Mouse (Mus musculus): ENCODE data around the gene Pglyrp2. TPM values are rescaled to one million over a fixed set of nuclear protein-coding genes. Genes with fewer than 3 reads are reported as not detected.

Pglyrp2 gene
- total RNA-seq, 4 experiments from 2014 or later: not detected

- DNase-seq (ENCODE audit: low spot score in 2 of 2): no peak
Measured at GRCm38 (mm10) chr17:32402779-32403157, 21.2 kb downstream of the Pglyrp2 start.

DNA sequence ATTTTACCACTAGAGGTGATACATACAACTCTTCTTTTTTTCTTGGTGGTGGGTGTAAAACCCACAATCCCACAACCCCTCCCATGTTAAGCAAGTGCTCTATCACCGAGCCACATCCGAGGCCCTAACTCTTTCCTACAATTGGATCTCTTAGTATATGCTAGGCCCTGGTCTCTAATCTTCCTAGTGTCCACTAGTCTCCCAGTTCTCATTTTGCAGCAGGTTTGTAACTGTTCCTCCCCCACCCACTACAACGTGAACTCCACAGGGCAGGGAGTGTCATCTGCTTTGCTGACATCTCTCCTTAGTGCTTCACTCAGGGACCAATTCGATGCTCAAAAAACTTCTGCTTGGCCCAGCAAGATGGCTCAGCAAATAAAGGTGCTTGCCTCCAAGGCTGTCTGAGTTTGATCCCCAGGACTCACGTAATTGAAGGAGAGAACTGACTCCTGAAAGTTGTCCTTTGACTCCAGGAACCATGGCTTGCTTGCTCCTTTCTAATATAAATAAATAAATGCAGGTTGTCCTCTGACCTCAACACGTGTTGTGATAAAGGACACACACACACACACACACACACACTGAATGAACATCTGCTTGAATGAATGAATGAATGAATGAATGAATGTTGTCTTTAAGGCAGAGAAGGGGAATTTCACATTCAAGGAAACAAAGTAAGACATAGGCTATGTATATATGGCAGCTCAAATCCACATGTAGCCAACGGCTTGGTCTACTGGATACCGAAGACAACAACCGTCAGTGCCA lies 21.8 kb downstream of the Pglyrp2 start:
- no peak for DNase-seq (ENCODE audit: low spot score in 2 of 2)

DNA sequence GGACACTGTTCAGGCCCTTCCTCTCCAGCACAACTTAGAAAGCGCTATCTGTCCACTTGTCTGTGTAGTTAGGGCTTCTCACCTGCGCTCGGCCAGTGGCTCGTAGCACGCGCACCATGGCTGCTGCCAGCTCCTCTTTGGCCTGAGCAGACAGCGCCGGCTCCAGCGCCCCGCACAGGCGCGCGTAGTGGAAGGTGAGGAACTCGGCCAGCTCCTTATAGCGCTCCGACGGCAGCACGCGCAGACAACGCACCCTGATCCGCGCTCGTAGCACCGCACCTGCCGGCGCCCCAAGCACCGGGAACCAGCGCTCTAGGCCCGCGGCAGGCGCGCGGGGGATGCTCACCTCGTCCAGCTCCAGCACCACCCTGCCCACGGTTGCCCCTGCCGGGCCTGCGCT lies 27.7 kb downstream of the Pglyrp2 start:
- no peak for DNase-seq (ENCODE audit: low spot score in 2 of 2)

DNA sequence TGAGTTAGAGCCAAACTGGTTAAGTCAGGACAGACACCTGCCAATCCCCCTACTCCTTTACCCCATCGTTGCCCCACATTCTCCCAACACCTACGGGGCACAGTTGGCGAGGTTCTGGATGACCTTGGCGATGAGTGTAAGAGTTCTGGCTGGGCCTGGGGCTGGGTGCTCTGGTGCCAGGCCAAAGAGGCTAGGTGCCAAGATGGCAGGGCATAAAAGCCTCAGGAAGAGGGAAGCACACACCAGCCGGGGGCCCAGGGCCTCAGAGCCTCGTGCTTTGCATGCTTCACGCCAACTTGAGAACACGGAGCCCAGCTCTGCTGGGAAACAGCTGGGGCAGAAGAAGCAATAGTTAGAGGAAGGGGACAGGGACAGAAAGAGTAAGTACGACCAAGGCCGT lies 30.0 kb downstream of the Pglyrp2 start:
- no peak for DNase-seq (ENCODE audit: low spot score in 2 of 2)

DNA sequence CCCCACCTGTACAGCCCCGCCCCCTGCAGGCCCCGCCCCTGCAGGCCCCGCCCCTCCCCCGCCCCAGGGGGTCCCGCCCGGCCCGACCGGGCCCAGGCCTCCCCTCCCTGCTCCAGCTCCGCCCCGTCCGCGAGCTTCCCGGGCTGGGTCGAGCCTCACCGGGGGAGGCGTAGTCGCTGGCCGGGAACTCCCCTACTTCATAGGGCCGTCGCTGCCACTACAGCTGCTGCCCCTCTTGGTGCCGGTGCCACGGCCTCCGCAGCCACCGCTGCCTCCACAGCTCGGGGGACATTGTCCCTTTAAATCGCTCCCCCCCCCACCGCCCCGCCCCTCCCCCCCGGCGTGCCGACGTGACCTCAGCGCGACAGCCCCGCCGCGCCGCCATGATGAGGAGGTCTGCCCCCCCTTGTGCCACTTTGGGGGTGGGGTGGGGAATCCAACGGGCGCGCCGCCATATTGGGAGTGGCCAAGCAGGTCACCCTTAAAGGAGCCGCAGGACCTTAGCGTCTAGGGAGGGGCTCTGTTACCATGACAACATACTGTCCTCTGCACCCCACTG lies 34.8 kb downstream of the Pglyrp2 start, which contains the start of gene Wiz:
Wiz (minus strand) TSS at position 339 of the 559 bp plus-strand sequence.
- DNase-seq (ENCODE audit: low spot score in 2 of 2): peak; percentile 92 to 94

DNA sequence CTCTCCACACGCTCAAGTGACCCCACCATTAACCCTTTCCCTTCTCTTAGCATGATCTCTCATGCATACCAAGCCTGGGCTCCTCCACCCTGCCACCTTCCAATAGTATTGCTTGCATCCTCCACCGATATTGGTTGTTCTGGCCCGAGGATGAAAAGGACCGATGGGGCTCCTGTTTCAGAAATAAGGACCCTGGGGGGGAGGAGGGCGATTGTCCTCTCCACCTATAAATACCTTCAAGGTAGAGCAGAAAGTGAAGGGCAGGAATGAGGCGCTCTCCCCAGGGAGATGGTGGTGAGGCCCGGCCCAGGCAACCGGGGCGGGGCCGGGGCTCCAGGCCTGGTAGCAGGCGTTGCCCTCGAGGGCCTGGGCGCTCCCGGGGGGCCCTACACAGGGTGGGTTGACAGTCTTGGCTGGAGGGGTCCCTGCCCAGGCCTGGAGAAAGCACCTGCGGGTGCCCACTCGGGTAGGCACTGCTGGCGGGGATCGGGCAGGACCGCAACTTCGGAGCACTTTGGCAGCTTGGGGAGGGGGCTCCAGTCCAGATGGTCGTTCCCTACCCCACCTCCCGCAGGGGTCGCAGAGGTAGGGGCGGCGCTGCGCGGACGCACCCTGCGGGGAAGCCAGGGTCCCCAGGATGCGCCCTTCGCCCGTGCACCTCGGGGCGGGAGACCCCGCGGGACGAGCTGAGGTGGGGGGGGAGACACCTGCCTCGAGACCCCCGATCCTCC lies 35.4 kb downstream of the Pglyrp2 start:
- DNase-seq (ENCODE audit: low spot score in 2 of 2): no peak

DNA sequence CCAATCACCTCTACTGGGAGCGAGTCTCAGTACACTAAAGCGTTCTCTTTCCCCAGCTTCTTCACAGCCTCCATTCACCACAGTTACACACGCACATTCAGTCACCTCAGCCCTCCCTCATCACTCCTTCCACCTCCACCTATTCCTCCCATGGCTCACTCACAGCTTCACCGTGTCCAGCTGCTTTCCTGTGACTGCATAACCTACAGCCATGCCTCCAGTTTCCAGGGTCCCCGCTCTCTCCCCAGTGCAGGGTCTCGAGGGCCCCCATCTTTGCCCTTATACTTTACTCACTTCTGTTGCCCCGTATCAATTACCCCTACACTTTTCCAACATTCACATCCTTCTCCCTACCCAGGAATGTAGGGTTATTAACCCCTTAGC lies 36.0 kb downstream of the Pglyrp2 start:
- no peak for DNase-seq (ENCODE audit: low spot score in 2 of 2)

DNA sequence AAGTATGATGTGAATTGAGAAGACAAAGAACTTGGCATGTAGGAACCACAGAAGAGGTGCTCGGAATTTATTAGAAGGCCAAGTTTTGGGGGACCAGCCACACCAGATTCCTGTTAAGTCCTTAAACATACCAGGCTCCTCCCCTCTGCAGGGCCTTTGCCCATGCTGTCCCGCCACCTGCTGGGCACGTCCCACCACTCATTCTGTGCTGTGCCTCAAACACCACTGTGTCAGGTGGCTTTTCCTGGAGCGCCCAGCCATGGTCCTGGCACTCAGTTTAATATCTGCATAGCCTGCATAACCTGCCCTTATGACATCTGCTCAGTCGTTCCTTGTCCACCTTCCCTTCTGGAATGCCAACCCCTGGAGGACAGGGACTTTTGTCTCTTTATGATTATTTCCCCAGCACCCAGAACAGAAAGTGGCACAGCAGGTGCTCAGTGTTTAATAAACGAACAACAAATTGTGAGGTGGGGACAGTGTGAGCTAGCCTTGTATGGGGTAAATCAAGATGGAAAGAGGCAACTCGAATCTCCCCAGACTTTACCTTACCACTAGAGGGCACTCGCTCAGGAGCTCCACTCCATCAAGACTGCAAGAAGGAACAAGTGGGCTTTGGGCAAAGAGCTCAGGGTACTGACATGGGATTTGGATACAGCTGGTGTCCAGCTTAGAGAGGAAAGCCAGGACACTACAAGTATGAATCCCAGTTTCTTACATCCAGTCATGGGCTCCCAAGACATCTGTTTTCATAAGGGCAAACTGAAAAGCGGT lies 37.1 kb downstream of the Pglyrp2 start:
- no peak for DNase-seq (ENCODE audit: low spot score in 2 of 2)

- no peak for DNase-seq (ENCODE audit: low spot score in 2 of 2)
Measured at GRCm38 (mm10) chr17:32383661-32384060, 40.3 kb downstream of the Pglyrp2 start.

GRCm38 (mm10) chr17:32382576-32382975 lies 41.4 kb downstream of the Pglyrp2 start:
- no peak for DNase-seq (ENCODE audit: low spot score in 2 of 2)

DNA sequence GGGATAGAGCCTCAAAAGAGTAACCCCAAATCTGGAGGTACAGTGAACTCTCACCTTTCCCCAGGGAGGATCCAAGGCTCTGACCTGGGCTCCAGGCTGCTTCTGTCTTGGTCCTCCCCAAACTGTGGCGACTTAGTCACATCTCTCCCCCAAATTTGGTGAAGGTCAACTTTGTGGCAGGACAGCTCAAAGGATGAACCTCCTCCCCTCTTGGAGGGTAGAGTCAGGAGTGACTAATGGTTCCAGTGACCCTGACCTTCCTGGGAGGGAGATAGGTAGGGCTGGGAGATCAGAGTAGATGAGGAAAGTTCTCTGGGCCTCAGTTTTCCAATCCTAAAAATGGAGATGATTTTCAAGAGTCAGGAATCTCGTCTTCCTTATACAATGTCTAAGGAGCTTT lies 45.2 kb downstream of the Pglyrp2 start:
- DNase-seq (ENCODE audit: low spot score in 2 of 2): no peak

DNA sequence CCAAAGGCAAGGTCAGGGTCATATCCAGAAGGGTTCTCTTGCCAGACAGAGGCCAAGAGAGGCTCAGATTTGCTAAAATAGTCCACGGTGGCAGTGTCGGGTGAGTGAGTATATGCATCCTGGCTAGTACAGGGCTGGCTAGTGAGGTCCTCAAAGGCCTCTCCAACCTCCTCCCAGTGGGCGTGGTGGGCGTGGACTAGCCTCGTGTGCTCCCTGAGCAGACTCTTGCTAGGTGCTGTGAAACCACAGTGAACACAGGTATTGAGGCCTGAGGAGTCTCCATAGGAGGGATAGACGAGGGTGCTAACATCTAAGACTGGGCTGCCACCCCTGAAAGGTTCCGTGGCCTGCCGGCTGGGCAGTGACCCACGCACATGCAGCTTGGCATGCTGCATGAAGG lies 46.8 kb downstream of the Pglyrp2 start:
- DNase-seq (ENCODE audit: low spot score in 2 of 2): no peak

GRCm38 (mm10) chr17:32376475-32376874 lies 47.5 kb downstream of the Pglyrp2 start:
- DNase-seq (ENCODE audit: low spot score in 2 of 2): no peak

GRCm38 (mm10) chr17:32368991-32369578 lies 54.9 kb downstream of the Pglyrp2 start:
- peak in 1 of 2 experiments; percentile 1 for DNase-seq (ENCODE audit: low spot score in 2 of 2)

DNA sequence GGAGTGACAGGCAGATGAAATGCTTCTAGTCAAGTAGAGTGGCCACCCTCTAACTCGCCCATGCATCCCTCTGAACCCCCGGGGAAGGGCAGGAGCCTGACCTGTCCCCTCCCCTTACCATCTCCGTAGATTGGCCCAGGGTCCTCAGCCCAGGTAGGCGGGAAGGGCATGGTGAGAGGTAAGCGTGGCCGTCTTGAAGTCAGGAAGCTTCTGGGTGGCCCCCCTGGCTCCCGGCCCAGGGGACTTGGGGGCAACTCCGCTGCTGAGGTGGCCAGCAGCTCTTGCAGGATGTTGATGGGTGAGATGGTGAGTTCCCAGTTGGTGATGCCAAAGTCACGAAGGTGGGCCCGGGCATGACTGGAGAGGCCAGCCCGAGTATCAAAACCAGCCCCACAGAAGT lies 56.3 kb downstream of the Pglyrp2 start:
- DNase-seq (ENCODE audit: low spot score in 2 of 2): no peak

- DNase-seq (ENCODE audit: low spot score in 2 of 2): no peak
Measured at GRCm38 (mm10) chr17:32365296-32365695, 58.7 kb downstream of the Pglyrp2 start.

DNA sequence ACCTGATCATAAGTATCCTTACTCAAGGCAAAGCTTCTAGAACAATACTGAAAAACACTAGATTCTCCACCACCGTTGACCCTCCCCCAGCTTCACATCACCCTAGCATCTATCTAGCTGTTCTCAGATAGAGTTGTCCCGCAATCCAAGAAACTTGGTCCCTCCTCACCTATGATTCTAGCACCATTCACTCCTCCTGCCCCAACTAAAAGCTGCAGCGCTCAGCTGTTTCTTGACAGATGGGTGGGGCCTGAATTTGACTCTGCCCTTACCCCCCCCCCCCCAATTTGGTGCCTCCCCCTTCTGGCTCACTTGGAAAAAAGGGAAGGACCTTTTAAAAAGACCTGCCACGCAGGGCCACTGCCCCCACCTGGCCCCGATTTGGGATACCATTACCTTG lies 59.1 kb downstream of the Pglyrp2 start:
- no peak for DNase-seq (ENCODE audit: low spot score in 2 of 2)

GRCm38 (mm10) chr17:32364331-32364730 lies 59.6 kb downstream of the Pglyrp2 start:
- DNase-seq (ENCODE audit: low spot score in 2 of 2): peak; percentile 87 to 89

- DNase-seq (ENCODE audit: low spot score in 2 of 2): no peak
Measured at GRCm38 (mm10) chr17:32363821-32364301, 60.1 kb downstream of the Pglyrp2 start.

DNA sequence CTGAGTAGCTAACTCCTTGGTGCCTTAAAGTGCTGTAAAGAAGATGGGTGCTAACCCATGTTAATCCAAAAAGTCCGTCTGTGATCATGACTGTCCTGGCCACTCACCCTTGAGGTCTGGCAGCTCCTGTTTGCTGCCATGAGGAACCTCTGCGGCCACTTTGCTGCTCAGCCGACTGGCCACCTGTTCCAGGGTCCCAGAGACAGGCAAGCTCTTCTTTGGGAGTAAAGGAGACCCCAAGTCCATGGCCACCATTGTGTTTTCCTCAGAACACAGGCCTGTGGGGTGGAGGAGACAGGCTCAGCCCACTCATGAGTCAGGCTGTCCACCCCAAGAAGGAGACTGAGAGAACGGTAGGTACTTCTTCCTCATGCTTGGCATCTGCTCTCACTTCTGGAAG lies 61.3 kb downstream of the Pglyrp2 start:
- no peak for DNase-seq (ENCODE audit: low spot score in 2 of 2)

All from gastrocnemius, adult 8-10 months (tissue).